Mouse (Mus musculus) heart, embryonic 16.5 days (tissue): Measurements from ENCODE around the gene Crot. TPM values are rescaled to one million over a fixed set of nuclear protein-coding genes. Genes with fewer than 3 reads are reported as not detected.

Source experiments
- ATAC-seq: fragments of 200-750 bp; cut with Nextera tagmentation; replicated peaks from 2 replicates; pipeline ENCODE4 v1.8.0; 2017; ENCODE audit warnings: moderate number of reproducible peaks; ENCODE audit not compliant: insufficient read depth, low FRiP score; ENCODE audit errors: extremely low read depth
- H3K27ac ChIP-seq: fragments of 300-500 bp; sonication (generic); 2 replicates; pipeline ENCODE4 v1.5.1; 2014; ENCODE audit warnings: mild to moderate bottlenecking, low read length, control low read depth, moderate library complexity
- H3K27me3 ChIP-seq: fragments of 300-500 bp; sonication (generic); 2 replicates; pipeline ENCODE4 v1.6.1; 2014; ENCODE audit warnings: low read length, mixed read lengths; ENCODE audit not compliant: control insufficient read depth, insufficient read depth
- H3K36me3 ChIP-seq: fragments of 300-500 bp; sonication (generic); 2 replicates; pipeline ENCODE4 v1.6.1; 2014; ENCODE audit not compliant: control insufficient read depth, insufficient read depth
- H3K4me1 ChIP-seq: fragments of 300-500 bp; sonication (generic); 2 replicates; pipeline ENCODE4 v1.6.1; 2014; ENCODE audit warnings: low read length, mixed read lengths; ENCODE audit not compliant: control insufficient read depth, insufficient read depth
- H3K4me2 ChIP-seq: fragments of 300-500 bp; sonication (generic); 2 replicates; pipeline ENCODE4 v1.6.1; 2014; ENCODE audit warnings: low read depth, mild to moderate bottlenecking, control low read depth, low read length
- H3K4me3 ChIP-seq: fragments of 300-500 bp; sonication (generic); 2 replicates; pipeline ENCODE4 v1.5.1; 2014; ENCODE audit warnings: mild to moderate bottlenecking, control low read depth, low read length
- H3K9ac ChIP-seq: fragments of 300-500 bp; sonication (generic); 2 replicates; pipeline ENCODE4 v1.6.1; 2014; ENCODE audit warnings: low read length, control low read depth
- H3K9me3 ChIP-seq: fragments of 300-500 bp; sonication (generic); replicated peaks from 2 replicates; pipeline ENCODE4 v1.6.1; 2016; ENCODE audit warnings: low read length; ENCODE audit not compliant: control insufficient read depth
- WGBS: fragments of 180-500 bp; shearing (Covaris S2); extraction: QIAGEN DNeasy Blood & Tissue Kit; methylation state at CpG from one replicate; pipeline ENCODE4 v1.1.7; 2014; 5-methylcytosine and 5-hydroxymethylcytosine counted together
- polyA plus RNA-seq: library from polyadenylated mRNA; unstranded; fragments of >200 nt; fragmentation: Nextera tagmentation; extraction: Ambion mirVana; gene quantifications from 2 replicates; pipeline ENCODE4 v1.2.1, GENCODE M21; 2015

The Crot gene
- polyA plus RNA-seq, 1 experiment from 2014 or later: 34.8 TPM

GRCm38 (mm10) chr5:8985470-8985869 is 11.7 kb downstream of the Crot start:
- Histone ChIP-seq H3K36me3 (peaks cover 29% of the 10 kb centered on the region), H3K4me3 (no peak overlapping the region), H3K4me1 (no peaks in the 10 kb centered on the region), H3K27me3 (no peaks in the 10 kb centered on the region), H3K9ac (no peak overlapping the region), H3K27ac (no peak overlapping the region), H3K4me2 (no peak overlapping the region), H3K9me3 (no peaks in the 10 kb centered on the region)
- no peak for ATAC-seq
- 79% methylated on average over 3 of the region's 3 CpGs for WGBS

- H3K36me3 ChIP-seq: peaks cover 15% of the 10 kb centered on the region
- no peak for ATAC-seq
Observed at GRCm38 (mm10) chr5:8974721-8975120, 22.4 kb downstream of the Crot start.

GRCm38 (mm10) chr5:8972355-8972754 is 24.8 kb downstream of the Crot start:
- Histone ChIP-seq H3K27me3 (no peaks in the 10 kb centered on the region), H3K36me3 (peaks cover 30% of the 10 kb centered on the region), H3K4me3 (no peak overlapping the region), H3K9ac (no peak overlapping the region), H3K9me3 (no peaks in the 10 kb centered on the region), H3K27ac (no peak overlapping the region), H3K4me1 (no peaks in the 10 kb centered on the region), H3K4me2 (no peak overlapping the region)
- no peak for ATAC-seq
- 95% methylated on average over 7 of the region's 7 CpGs for WGBS

More at GRCm38 (mm10) chr5:8974721-8975120, 22.4 kb downstream of the Crot start:
- no peaks in the 10 kb centered on the region for H3K9me3 ChIP-seq
- H3K27ac ChIP-seq: no peak overlapping the region
- no peaks in the 10 kb centered on the region for H3K4me1 ChIP-seq
- no peak overlapping the region for H3K4me2 ChIP-seq
- H3K9ac ChIP-seq: no peak overlapping the region
- H3K4me3 ChIP-seq: no peak overlapping the region
- H3K27me3 ChIP-seq: no peaks in the 10 kb centered on the region

- Histone ChIP-seq H3K27ac (no peak overlapping the region), H3K4me3 (no peak overlapping the region), H3K36me3 (peaks cover 41% of the 10 kb centered on the region), H3K9ac (no peak overlapping the region), H3K4me2 (no peak overlapping the region), H3K4me1 (no peaks in the 10 kb centered on the region), H3K9me3 (no peaks in the 10 kb centered on the region), H3K27me3 (no peaks in the 10 kb centered on the region)
- WGBS: 95% methylated on average over 2 of the region's 2 CpGs
- no peak for ATAC-seq
Observed at GRCm38 (mm10) chr5:8970694-8971093, 26.4 kb downstream of the Crot start.

GRCm38 (mm10) chr5:8964487-8964886 is 32.6 kb downstream of the Crot start:
- peaks cover 41% of the 10 kb centered on the region for H3K36me3 ChIP-seq
- 92% methylated on average over 5 of the region's 5 CpGs for WGBS
- no peak for ATAC-seq

GRCm38 (mm10) chr5:8960534-8960933 is 36.6 kb downstream of the Crot start:
- no peaks in the 10 kb centered on the region for H3K27me3 ChIP-seq
- H3K27ac ChIP-seq: no peak overlapping the region
- no peaks in the 10 kb centered on the region for H3K9me3 ChIP-seq
- no peaks in the 10 kb centered on the region for H3K4me1 ChIP-seq
- no peak overlapping the region for H3K4me3 ChIP-seq
- ATAC-seq: no peak
- no peak overlapping the region for H3K9ac ChIP-seq
- H3K36me3 ChIP-seq: peaks cover 15% of the 10 kb centered on the region
- H3K4me2 ChIP-seq: no peak overlapping the region
- 82% methylated on average over 4 of the region's 4 CpGs for WGBS

More at GRCm38 (mm10) chr5:8964487-8964886, 32.6 kb downstream of the Crot start:
- Histone ChIP-seq H3K4me3 (no peak overlapping the region), H3K4me2 (no peak overlapping the region), H3K9ac (no peak overlapping the region), H3K4me1 (no peaks in the 10 kb centered on the region), H3K27me3 (no peaks in the 10 kb centered on the region), H3K9me3 (no peaks in the 10 kb centered on the region), H3K27ac (no peak overlapping the region)

GRCm38 (mm10) chr5:8955544-8955943 is 41.6 kb downstream of the Crot start:
- H3K4me1 ChIP-seq: no peaks in the 10 kb centered on the region
- no peak overlapping the region for H3K9ac ChIP-seq
- ATAC-seq: no peak
- no peaks in the 10 kb centered on the region for H3K36me3 ChIP-seq
- no peak overlapping the region for H3K27ac ChIP-seq
- WGBS: 90% methylated on average over 3 of the region's 3 CpGs
- no peaks in the 10 kb centered on the region for H3K9me3 ChIP-seq
- H3K4me2 ChIP-seq: no peak overlapping the region
- no peak overlapping the region for H3K4me3 ChIP-seq
- no peaks in the 10 kb centered on the region for H3K27me3 ChIP-seq

- H3K9me3 ChIP-seq: no peaks in the 10 kb centered on the region
- H3K4me3 ChIP-seq: no peak overlapping the region
- H3K4me1 ChIP-seq: no peaks in the 10 kb centered on the region
- H3K4me2 ChIP-seq: no peak overlapping the region
- no peak overlapping the region for H3K27ac ChIP-seq
- ATAC-seq: no peak
- no peak overlapping the region for H3K9ac ChIP-seq
- H3K36me3 ChIP-seq: no peaks in the 10 kb centered on the region
- H3K27me3 ChIP-seq: no peaks in the 10 kb centered on the region
- WGBS: 76% methylated on average over 2 of the region's 2 CpGs
Observed at GRCm38 (mm10) chr5:8953660-8954059, 43.5 kb downstream of the Crot start.

GRCm38 (mm10) chr5:8947423-8948110 is 49.6 kb downstream of the Crot start:
- Histone ChIP-seq H3K27me3 (no peaks in the 10 kb centered on the region), H3K9me3 (no peaks in the 10 kb centered on the region), H3K9ac (no peak overlapping the region), H3K4me1 (no peaks in the 10 kb centered on the region), H3K27ac (no peak overlapping the region), H3K36me3 (no peaks in the 10 kb centered on the region), H3K4me2 (no peak overlapping the region), H3K4me3 (no peak overlapping the region)
- no peak for ATAC-seq
- 68% methylated on average over 4 of the region's 4 CpGs for WGBS
